Mouse (Mus musculus): Measurements from ENCODE around the gene Pctp. TPM values are rescaled to one million over a fixed set of nuclear protein-coding genes. Genes with fewer than 3 reads are reported as not detected.
A peak's percentile ranks its signal among the peaks of the same experiment; 100 is the strongest.

The Pctp gene
- total and polyA plus RNA-seq, 3 experiments, result 24.6 to 31.8 (median 28.0) TPM

DNA sequence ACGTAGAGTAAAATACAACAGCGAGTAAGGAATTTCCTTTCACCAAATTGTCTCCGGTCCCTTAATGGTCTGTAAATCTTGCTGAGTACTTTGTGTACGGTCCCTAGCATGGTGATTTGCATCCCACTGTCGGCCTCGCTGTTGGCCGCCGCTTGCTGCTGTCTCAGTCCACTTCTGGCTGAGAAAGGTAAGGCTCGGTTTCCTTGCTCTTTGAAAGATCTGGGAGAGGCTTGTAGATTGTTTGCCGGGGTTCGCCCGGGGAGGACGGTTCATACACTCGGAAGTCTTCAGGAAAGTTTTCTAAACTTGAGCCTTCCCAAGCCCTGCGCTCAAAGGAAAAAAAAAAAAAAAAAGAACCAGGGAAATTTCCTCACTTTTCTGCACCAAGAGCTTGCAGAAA lies 27.9 kb upstream of the Pctp start (continued):
- TF ChIP-seq RAD21 (IDR thresholded peaks at IDR 0.05; ENCODE audit: low read depth, low read length) (no peak), ZKSCAN1 (IDR thresholded peaks at IDR 0.05; ENCODE audit: borderline replicate concordance, low read depth, low read length) (no peak), MXI1 (IDR thresholded peaks at IDR 0.05; ENCODE audit: low read depth, low read length) (no peak; the same call in 1 of the 2 replicates), HCFC1 (IDR thresholded peaks at IDR 0.05; ENCODE audit: low read depth, low read length) (peak; percentile 58), CTCF (conservative IDR thresholded peaks at IDR 0.05 in 1 of 2, IDR thresholded peaks at IDR 0.05 in 1 of 2; ENCODE audit: low read depth in 2 of 2, low read length in 2 of 2) (no peak), USF1 (IDR thresholded peaks at IDR 0.05; ENCODE audit: low read depth, low read length) (no peak), ZNF384 (IDR thresholded peaks at IDR 0.05; ENCODE audit: low read depth, low read length) (peak; percentile 64; the same call in 1 of the 2 replicates), KAT2A (IDR thresholded peaks at IDR 0.05; ENCODE audit: insufficient replicate concordance, low read length) (no peak), MYC (IDR thresholded peaks at IDR 0.05; ENCODE audit: low read depth, low read length) (no peak), NRF1 (IDR thresholded peaks at IDR 0.05; ENCODE audit: low read depth, low read length) (no peak), RCOR1 (conservative IDR thresholded peaks at IDR 0.05; ENCODE audit: low read depth, low read length) (no peak), JUND (conservative IDR thresholded peaks at IDR 0.05; ENCODE audit: low read depth, low read length) (no peak), POLR2AphosphoS2 (IDR thresholded peaks at IDR 0.05; ENCODE audit: low read depth, low read length) (no peak)

DNA sequence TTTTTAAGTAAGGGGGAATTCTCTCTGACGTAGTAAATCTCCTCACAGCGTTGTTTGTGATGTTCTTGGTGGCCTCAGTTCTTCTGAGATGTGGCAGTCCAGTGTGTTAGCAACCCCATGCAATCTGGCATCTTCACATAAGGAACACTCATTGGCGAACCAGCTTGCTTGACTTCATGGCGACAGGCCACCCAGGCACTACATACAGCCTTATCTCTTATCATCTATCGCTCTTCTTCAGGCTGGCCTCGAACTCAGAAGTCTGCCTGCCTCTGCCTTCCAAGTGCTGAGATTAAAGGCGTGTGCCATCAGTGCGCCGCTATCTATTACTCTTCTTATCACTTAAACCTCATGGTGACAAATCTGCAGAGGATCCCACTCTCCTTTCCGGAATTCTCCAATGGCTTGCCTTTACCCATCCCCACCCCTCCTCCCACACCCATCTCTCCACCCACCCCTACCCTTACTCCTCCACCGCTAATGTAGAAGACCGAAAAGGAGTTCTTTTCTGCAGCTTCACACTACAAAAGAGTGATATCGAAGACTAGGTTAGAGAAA lies 27.2 kb upstream of the Pctp start, which contains the start of gene Tmem100:
Gene Tmem100 (plus strand): TSS at position 508 of the 558 bp plus-strand sequence.
- no peak for DNase-seq (ENCODE audit: extremely low read depth)
- Histone ChIP-seq H3K36me3 (replicated peaks in 1 of 2; ENCODE audit: control insufficient read depth in 1 of 2, insufficient read depth in 1 of 2, low read length in 1 of 2) (peaks cover 0 to under 1% of the 10 kb centered on the region in 2 experiments), H3K4me3 (replicated peaks in 1 of 3; ENCODE audit: low read depth in 2 of 3, low read length in 2 of 3, poor library complexity in 1 of 3) (peak within 1 kb of the TSS; percentile 8 to 52 (median 47)), H3K9me3 (replicated peaks; ENCODE audit: low read length) (no peaks in the 10 kb centered on the region), H3K4me1 (ENCODE audit: control insufficient read depth in 1 of 2, insufficient read depth in 2 of 2) (peaks cover 15 to 55% of the 10 kb centered on the region in 2 experiments), H3K4me2 (ENCODE audit: insufficient read depth, low read depth, poor library complexity, severe bottlenecking) (peak within 1 kb of the TSS; percentile 87), H3K27me3 (replicated peaks) (peaks cover 6% of the 10 kb centered on the region), H3K9ac (ENCODE audit: insufficient read depth, low read depth) (0 out of 2 replicates have a peak within 1 kb of the TSS, but pooled peaks have one; percentile 9), H3K79me2 (replicated peaks; ENCODE audit: control insufficient read depth, extremely low read depth, insufficient read depth, poor library complexity, severe bottlenecking) (no peaks in the 10 kb centered on the region), H3K27ac (ENCODE audit: insufficient read depth, low read depth) (no peak within 1 kb of the TSS)
- TF ChIP-seq POLR2A (IDR thresholded peaks at IDR 0.05; ENCODE audit: low read depth, low read length) (no peak), KAT2A (IDR thresholded peaks at IDR 0.05; ENCODE audit: insufficient replicate concordance, low read length) (no peak), SIN3A (IDR thresholded peaks at IDR 0.05; ENCODE audit: low read length) (no peak), SMC3 (IDR thresholded peaks at IDR 0.05; ENCODE audit: low read depth, low read length) (no peak), NELFE (IDR thresholded peaks at IDR 0.05; ENCODE audit: low read depth, low read length) (no peak), ETS1 (conservative IDR thresholded peaks at IDR 0.05; ENCODE audit: low read depth, low read length) (no peak), MYC (IDR thresholded peaks at IDR 0.05; ENCODE audit: low read depth, low read length) (peak; percentile 12; the same call in 1 of the 2 replicates), MEF2A (IDR thresholded peaks at IDR 0.05; ENCODE audit: borderline replicate concordance, low read depth, low read length) (no peak)
- in situ Hi-C loops (cut with MboI; ENCODE audit: low pct_ligation_motif_present, low pct_unique_long_range_greater_than_20kb, low sequenced_read_pairs), result no loop called here
- dilution Hi-C loops (cut with MboI; ENCODE audit: extremely low pct_ligation_motif_present, extremely low pct_unique_long_range_greater_than_20kb, low sequenced_read_pairs), result no loop called here

All from CH12.LX (cell line).